Mouse (Mus musculus) MEL (cell line): ENCODE results near the gene Trim41. TPM values are rescaled to one million over a fixed set of nuclear protein-coding genes. Genes with fewer than 3 reads are reported as not detected.
"Not testable (repeated sequence)": the region's sequence is repeated elsewhere in the genome, so short reads cannot be mapped to it uniquely, and the experiment has no call there.

Source experiments
- DNase-seq: peaks from one replicate; pipeline ENCODE4 v3.0.0; 2011; ENCODE audit warnings: low read depth, low spot score
- H3K27ac ChIP-seq: 2 replicates; pipeline ENCODE4 v1.5.1; 2012; ENCODE audit warnings: low read depth, mild to moderate bottlenecking, control low read depth, low read length, moderate library complexity; ENCODE audit not compliant: control insufficient read depth
- H3K27me3 ChIP-seq, 2 experiments: fragments of 150-350 bp in 1 of 2; sonication (generic) in 1 of 2; 2 replicates each; pipeline ENCODE4 v1.6.1; 2012; ENCODE audit warnings: low read length in 2 of 2, mild to moderate bottlenecking in 2 of 2, improper control_type of control experiment in 1 of 2, moderate library complexity in 1 of 2; ENCODE audit not compliant: insufficient read depth in 2 of 2, control insufficient read depth in 1 of 2
- H3K36me3 ChIP-seq, 2 experiments: 2 replicates each; pipeline ENCODE4 v1.6.1; 2012 to 2014; ENCODE audit warnings: low read length in 2 of 2, improper control_type of control experiment in 1 of 2, inconsistent platforms in 1 of 2, mild to moderate bottlenecking in 1 of 2; ENCODE audit not compliant: insufficient read depth in 2 of 2, control insufficient read depth in 1 of 2
- H3K4me1 ChIP-seq, 2 experiments: fragments of 150-350 bp in 1 of 2; sonication (generic) in 1 of 2; 2 replicates each; pipeline ENCODE4 v1.6.1; 2012; ENCODE audit warnings: low read length in 2 of 2, improper control_type of control experiment in 1 of 2, mild to moderate bottlenecking in 1 of 2; ENCODE audit not compliant: insufficient read depth in 2 of 2, control insufficient read depth in 1 of 2
- H3K4me3 ChIP-seq, 2 experiments: fragments of 150-350 bp in 1 of 2; sonication (generic) in 1 of 2; 2 replicates each; pipeline ENCODE4 v1.5.1; 2012; ENCODE audit warnings: low read depth in 2 of 2, low read length in 2 of 2, mild to moderate bottlenecking in 2 of 2, moderate library complexity in 2 of 2, control low read depth in 1 of 2, improper control_type of control experiment in 1 of 2; ENCODE audit not compliant: control insufficient read depth in 1 of 2, insufficient read depth in 1 of 2
- H3K79me2 ChIP-seq: 2 replicates; pipeline ENCODE4 v1.6.1; 2012; ENCODE audit warnings: mild to moderate bottlenecking, low read length, moderate library complexity; ENCODE audit not compliant: control insufficient read depth, poor library complexity, insufficient read depth
- H3K9ac ChIP-seq: 2 replicates; pipeline ENCODE4 v1.6.1; 2012; ENCODE audit warnings: low read depth, mild to moderate bottlenecking, control low read depth, low read length, moderate library complexity; ENCODE audit not compliant: control insufficient read depth, poor library complexity, severe bottlenecking
- H3K9me3 ChIP-seq: fragments of 150-350 bp; sonication (generic); replicated peaks from 2 replicates; pipeline ENCODE4 v1.6.1; 2012; ENCODE audit warnings: mild to moderate bottlenecking, low read length, improper control_type of control experiment, moderate library complexity; ENCODE audit not compliant: insufficient read depth
- CTCF ChIP-seq, 3 experiments: IDR thresholded peaks in 2 of 3; conservative IDR thresholded peaks in 1 of 3; 2 replicates each; pipeline ENCODE4 v1.5.1; 2011 to 2012; ENCODE audit warnings: low read length in 3 of 3, low read depth in 2 of 3, mild to moderate bottlenecking in 2 of 3, improper control_type of control experiment in 1 of 3, inconsistent platforms in 1 of 3, mixed read lengths in 1 of 3, moderate library complexity in 1 of 3; ENCODE audit not compliant: control insufficient read depth in 1 of 3, insufficient read depth in 1 of 3, poor library complexity in 1 of 3, severe bottlenecking in 1 of 3
- ETS1 ChIP-seq: IDR thresholded peaks from 2 replicates; pipeline ENCODE4 v1.6.1; 2012; ENCODE audit warnings: low read depth, mild to moderate bottlenecking, inconsistent platforms, low read length, improper control_type of control experiment, moderate library complexity
- GATA1 ChIP-seq: IDR thresholded peaks from 2 replicates; pipeline ENCODE4 v1.6.1; 2011; ENCODE audit warnings: low read depth, low read length, improper control_type of control experiment
- MAX ChIP-seq: IDR thresholded peaks from 2 replicates; pipeline ENCODE4 v1.6.1; 2011; ENCODE audit warnings: low read length, improper control_type of control experiment
- MYB ChIP-seq: IDR thresholded peaks from 2 replicates; pipeline ENCODE4 v1.6.1; 2011; ENCODE audit warnings: mild to moderate bottlenecking, low read depth, low read length, improper control_type of control experiment
- MYC ChIP-seq: IDR thresholded peaks from 2 replicates; pipeline ENCODE4 v1.6.1; 2011; ENCODE audit warnings: low read depth, mild to moderate bottlenecking, low read length, improper control_type of control experiment, moderate library complexity
- RCOR1 ChIP-seq: IDR thresholded peaks from 2 replicates; pipeline ENCODE4 v1.6.1; 2012; ENCODE audit warnings: low read depth, mild to moderate bottlenecking, inconsistent platforms, low read length, improper control_type of control experiment
- SIN3A ChIP-seq: IDR thresholded peaks from 2 replicates; pipeline ENCODE4 v1.6.1; 2012; ENCODE audit warnings: low read length, improper control_type of control experiment, inconsistent platforms
- TBP ChIP-seq: IDR thresholded peaks from 2 replicates; pipeline ENCODE4 v1.8.0; 2011; ENCODE audit warnings: low read depth, low read length, improper control_type of control experiment
- UBTF ChIP-seq: IDR thresholded peaks from 2 replicates; pipeline ENCODE4 v1.6.1; 2012; ENCODE audit warnings: low read depth, mild to moderate bottlenecking, inconsistent platforms, low read length, improper control_type of control experiment, moderate library complexity, borderline replicate concordance; ENCODE audit not compliant: insufficient read depth
- USF1 ChIP-seq: IDR thresholded peaks from 2 replicates; pipeline ENCODE4 v1.6.1; 2014; ENCODE audit warnings: low read depth, mild to moderate bottlenecking, inconsistent platforms, low read length, improper control_type of control experiment, moderate library complexity
- polyA plus RNA-seq, 2 experiments: library from polyadenylated mRNA; stranded (reverse) in 1 of 2; unstranded in 1 of 2; fragments of >175 nt in 1 of 2; fragments of >200 nt in 1 of 2; gene quantifications; 2 replicates each; pipeline versions ENCODE4 v1.2.1 to v1.2.4; 2012; ENCODE audit warnings: low replicate concordance in 2 of 2, low read depth in 1 of 2; ENCODE audit not compliant: insufficient read length in 2 of 2, insufficient read depth in 1 of 2, missing spikeins in 1 of 2
- total RNA-seq: library from RNA; depleted of rRNA; stranded (reverse); fragments of 300-350 nt; gene quantifications from 2 replicates; pipeline ENCODE4 v1.2.3, GENCODE M21; 2012

Gene Trim41
- total and polyA plus RNA-seq, 3 experiments = 37.0 to 76.3 (median 56.4) TPM

DNA sequence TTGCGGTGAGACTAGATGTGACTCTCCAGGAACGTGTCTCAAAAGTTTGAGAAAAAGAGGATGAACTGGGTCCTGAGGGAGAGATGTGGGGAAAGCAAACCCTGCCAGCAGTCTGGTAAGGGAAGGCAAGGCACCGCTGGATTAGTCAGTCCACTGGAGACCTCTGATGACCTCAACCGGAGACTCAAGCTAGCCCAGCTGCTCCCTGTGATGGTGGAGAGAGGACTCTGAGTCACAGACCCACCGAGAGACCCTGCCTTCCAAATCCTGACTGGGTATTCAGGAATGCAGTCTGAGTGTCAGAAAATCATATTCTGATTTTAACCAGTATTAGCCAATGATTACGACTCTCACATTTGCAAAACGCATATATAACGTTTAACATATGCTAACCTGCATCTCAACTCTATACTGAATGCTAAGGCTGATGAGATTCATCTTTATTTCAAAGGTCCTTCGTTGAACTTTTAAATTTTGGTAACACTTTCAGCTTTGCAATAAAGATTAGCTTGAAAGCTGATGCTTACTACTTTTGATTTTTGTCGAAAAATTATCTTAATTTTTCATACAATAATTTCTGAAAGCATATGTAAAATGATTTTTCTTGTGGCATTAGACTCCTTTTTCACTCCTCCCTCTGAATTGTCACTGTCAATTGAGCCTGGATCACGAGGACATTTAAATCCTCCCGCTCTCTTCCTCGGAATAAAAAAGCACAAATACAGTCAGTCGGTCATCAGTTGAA, 5.8 kb upstream of the Trim41 start:
- Histone ChIP-seq H3K27ac (no peak overlapping the region), H3K9me3 (no peaks in the 10 kb centered on the region), H3K36me3 (peaks cover 0 to 28% of the 10 kb centered on the region in 2 experiments; a peak in 2 of 4 replicates), H3K27me3 (no peaks in the 10 kb centered on the region), H3K4me1 (peaks cover 6 to 37% of the 10 kb centered on the region in 2 experiments)
- DNase-seq = no peak
- TF ChIP-seq MAX = 0 out of 2 replicates have a peak, but pooled peaks have one; percentile 32
- TF ChIP-seq USF1 = 0 out of 2 replicates have a peak, but pooled peaks have one; percentile 19
- no peak for TF ChIP-seq MYB
- no peak for TF ChIP-seq RCOR1
- TF ChIP-seq, all 39 proteins: peak for 2
- no peaks in the 10 kb centered on the region; the same call in 1 of the 2 replicates for H3K79me2 ChIP-seq
- peak overlapping the region; percentile 55 for H3K9ac ChIP-seq
- H3K4me3 ChIP-seq = peak overlapping the region; percentile 32 to 60

DNA sequence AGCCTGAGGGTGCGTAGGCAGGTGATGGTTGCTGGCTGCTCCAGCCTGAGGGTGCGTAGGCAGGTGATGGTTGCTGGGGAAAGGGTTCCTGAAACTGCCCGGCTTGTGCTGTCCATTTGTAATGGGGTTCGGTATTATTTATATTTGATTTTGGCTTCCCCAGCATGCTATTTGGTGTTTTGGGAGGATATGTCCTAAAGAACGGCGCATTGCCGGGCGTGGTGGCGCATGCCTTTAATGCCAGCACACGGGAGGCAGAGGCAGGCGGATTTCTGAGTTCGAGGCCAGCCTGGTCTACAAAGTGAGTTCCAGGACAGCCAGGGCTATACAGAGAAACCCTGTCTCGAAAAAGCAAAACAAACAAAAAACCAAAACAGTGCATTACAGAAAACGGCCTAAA, 4.1 kb upstream of the Trim41 start:
- not testable (repeated sequence) for H3K4me3 ChIP-seq, H3K27ac ChIP-seq

DNA sequence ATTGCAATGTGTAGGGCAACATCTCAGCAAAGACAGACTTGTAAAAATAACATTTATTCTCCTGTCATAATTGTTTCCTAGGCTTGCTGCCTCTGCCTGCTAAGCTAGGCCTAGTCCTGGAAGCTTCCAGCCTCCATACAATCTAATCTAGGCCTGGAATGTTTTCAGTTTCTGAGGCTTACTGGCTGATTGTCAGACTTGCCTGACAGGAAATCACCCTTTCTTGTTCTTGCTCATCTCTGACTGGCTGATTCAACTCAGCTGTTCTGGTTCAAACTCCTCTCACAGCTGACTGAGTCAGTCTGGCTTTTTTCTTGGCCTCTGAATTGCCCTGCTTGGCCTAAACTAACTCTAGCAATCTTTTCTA, 3.1 kb upstream of the Trim41 start:
- Histone ChIP-seq H3K79me2 (peaks cover 15% of the 10 kb centered on the region), H3K4me1 (peaks cover 6 to 45% of the 10 kb centered on the region in 2 experiments), H3K36me3 (peaks cover 0 to 31% of the 10 kb centered on the region in 2 experiments; a peak in 2 of 4 replicates), H3K9me3 (no peaks in the 10 kb centered on the region), H3K27ac (peak overlapping the region; percentile 80), H3K4me3 (0 out of 4 replicates have a peak overlapping the region, but pooled peaks have one; percentile 2 to 5), H3K9ac (peak overlapping the region; percentile 24), H3K27me3 (no peaks in the 10 kb centered on the region)
- peak; percentile 79 for DNase-seq
- no peak for TF ChIP-seq UBTF
- 0 out of 2 replicates have a peak, but pooled peaks have one; percentile 26 for TF ChIP-seq USF1
- TF ChIP-seq ETS1 = peak; percentile 93
- peak; percentile 49; the same call in 1 of the 2 replicates for TF ChIP-seq MYC
- TF ChIP-seq GATA1 = no peak
- TF ChIP-seq CTCF (IDR thresholded peaks at IDR 0.05 in 2 of 3, conservative IDR thresholded peaks at IDR 0.05 in 1 of 3; ENCODE audit: control insufficient read depth in 1 of 3, insufficient read depth in 1 of 3, low read depth in 2 of 3, low read length in 3 of 3, poor library complexity in 1 of 3, severe bottlenecking in 1 of 3) = no peak
- no peak for TF ChIP-seq RCOR1
- peak; percentile 88 for TF ChIP-seq SIN3A
- peak; percentile 8; the same call in 1 of the 2 replicates for TF ChIP-seq TBP

More for the DNA sequence above, 4.1 kb upstream of the Trim41 start:
- H3K9me3 ChIP-seq, H3K9ac ChIP-seq, H3K27me3 ChIP-seq, DNase-seq, H3K79me2 ChIP-seq: not testable (repeated sequence)
- TF ChIP-seq TBP = peak; percentile 71; the same call in 1 of the 2 replicates
- peaks cover 0 to 28% of the 10 kb centered on the region in 2 experiments; a peak in 2 of 4 replicates for H3K36me3 ChIP-seq
- peaks cover 6 to 37% of the 10 kb centered on the region in 2 experiments for H3K4me1 ChIP-seq
